Mouse (Mus musculus): Measurements from ENCODE around the gene Noc2l. TPM values are rescaled to one million over a fixed set of nuclear protein-coding genes. Genes with fewer than 3 reads are reported as not detected.

The Noc2l gene
- polyA plus RNA-seq (2015; fragmentation: Nextera tagmentation; extraction: Ambion mirVana): 52.4 and 53.7 TPM in 2 replicates

GRCm38 (mm10) chr4:156235808-156236533 is at the start of gene Noc2l:
Gene Noc2l (plus strand): TSS chr4:156236010.

GRCm38 (mm10) chr4:156197131-156197828 is 38.5 kb upstream of the Noc2l start, which contains the start of gene Agrn:
Gene Agrn (minus strand): TSS chr4:156197488.

GRCm38 (mm10) chr4:156200623-156201475 is 35.0 kb upstream of the Noc2l start, which contains the start of gene Isg15:
Gene Isg15 (minus strand): TSS chr4:156200818.

GRCm38 (mm10) chr4:156203001-156203412 is 32.8 kb upstream of the Noc2l start, which contains the start of gene AW011738:
Gene AW011738 (plus strand): TSS chr4:156203304.

GRCm38 (mm10) chr4:156215649-156216048 is 20.2 kb upstream of the Noc2l start, which contains the start of gene Perm1:
Gene Perm1 (plus strand): TSS chr4:156215868.

GRCm38 (mm10) chr4:156234701-156235213 is 1.1 kb upstream of the Noc2l start, which contains the start of gene Plekhn1:
Gene Plekhn1 (minus strand): TSS chr4:156234857.

GRCm38 (mm10) chr4:156255078-156255839 is 19.4 kb downstream of the Noc2l start, which contains the start of gene Samd11:
Gene Samd11 (minus strand): TSS chr4:156255657.

Other genes starting within 250 kb of the Noc2l start
- gene B3galt6, start 243.4 kb upstream of the Noc2l start, polyA plus RNA-seq (2015; fragmentation: Nextera tagmentation; extraction: Ambion mirVana): 6.3 and 6.5 TPM in 2 replicates
- gene Sdf4, start 243.1 kb upstream of the Noc2l start, polyA plus RNA-seq (2015; fragmentation: Nextera tagmentation; extraction: Ambion mirVana): 104 and 111 TPM in 2 replicates
- 1.2 and 1.3 TPM in 2 replicates for gene Tnfrsf4, start 222.2 kb upstream of the Noc2l start, polyA plus RNA-seq (2015; fragmentation: Nextera tagmentation; extraction: Ambion mirVana)
- gene Tnfrsf18, start 209.8 kb upstream of the Noc2l start, polyA plus RNA-seq (2015; fragmentation: Nextera tagmentation; extraction: Ambion mirVana): 1.2 and 2.7 TPM in 2 replicates
- gene Ttll10, start 176.6 kb upstream of the Noc2l start, polyA plus RNA-seq (2015; fragmentation: Nextera tagmentation; extraction: Ambion mirVana): 0.16 and 0.45 TPM in 2 replicates
- gene 9430015G10Rik, start 126.0 kb upstream of the Noc2l start, polyA plus RNA-seq (2015; fragmentation: Nextera tagmentation; extraction: Ambion mirVana): 8.9 and 9.5 TPM in 2 replicates
- 0.17 and 0.21 TPM in 2 replicates for gene Rnf223, start 105.5 kb upstream of the Noc2l start, polyA plus RNA-seq (2015; fragmentation: Nextera tagmentation; extraction: Ambion mirVana)
- gene Agrn, start 38.5 kb upstream of the Noc2l start, polyA plus RNA-seq (2015; fragmentation: Nextera tagmentation; extraction: Ambion mirVana): 16.2 and 22.4 TPM in 2 replicates
- gene Isg15, start 35.2 kb upstream of the Noc2l start, polyA plus RNA-seq (2015; fragmentation: Nextera tagmentation; extraction: Ambion mirVana): 77.6 and 109 TPM in 2 replicates
- gene AW011738, start 32.7 kb upstream of the Noc2l start, polyA plus RNA-seq (2015; fragmentation: Nextera tagmentation; extraction: Ambion mirVana): 3.3 TPM in 2 replicates
- 0.25 and 0.34 TPM in 2 replicates for gene Perm1, start 20.1 kb upstream of the Noc2l start, polyA plus RNA-seq (2015; fragmentation: Nextera tagmentation; extraction: Ambion mirVana)
- 5.6 and 7.4 TPM in 2 replicates for gene Plekhn1, start 1.2 kb upstream of the Noc2l start, polyA plus RNA-seq (2015; fragmentation: Nextera tagmentation; extraction: Ambion mirVana)
- 24.4 and 25.3 TPM in 2 replicates for gene Samd11, start 19.6 kb downstream of the Noc2l start, polyA plus RNA-seq (2015; fragmentation: Nextera tagmentation; extraction: Ambion mirVana)
- not detected in 2 replicates for gene Vmn2r-ps159, start 95.1 kb downstream of the Noc2l start, polyA plus RNA-seq (2015; fragmentation: Nextera tagmentation; extraction: Ambion mirVana)

All from spleen, postnatal 0 days (tissue).